In the genomic region with DNA sequence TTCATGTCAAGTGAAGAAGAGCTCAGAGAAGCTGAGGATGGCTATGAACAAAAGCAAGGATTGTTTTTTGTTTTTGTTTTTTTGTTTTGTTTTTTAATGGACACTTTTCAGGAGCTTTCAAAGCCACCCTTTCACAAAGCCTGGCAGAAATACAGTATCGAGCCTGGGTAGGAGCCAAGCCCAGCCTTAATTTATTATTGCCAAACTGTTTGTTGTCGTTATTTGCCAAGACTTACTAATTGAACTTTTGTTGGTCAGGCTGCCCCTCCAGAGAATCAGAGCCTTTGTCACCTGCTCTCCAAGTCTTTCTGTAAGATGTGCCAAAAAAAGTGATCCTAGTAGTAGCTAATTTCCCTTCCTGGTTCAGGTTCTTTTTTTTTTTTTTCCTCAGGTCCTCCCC, we compare ENCODE assay signal across 16 mouse cellular contexts.
"Had no signal": no experiment of that assay in that cellular context is flagged by ENCODE, and none has a peak within 500 bp of the region (broad histone marks: within the 10 kb centered on the region; RNA-seq: fewer than 3 reads in every experiment).

No protein-coding gene starts in this region.

- H3K27me3 ChIP-seq: kidney, embryonic 15.5 days; limb, embryonic 13.5 days; neural tube, embryonic 15.5 days had no signal

- H3K4me3 ChIP-seq: kidney, embryonic 15.5 days; limb, embryonic 13.5 days; midbrain, embryonic 10.5 days; myocyte; neural tube, embryonic 15.5 days had no signal

- H3K9me3 ChIP-seq: kidney, embryonic 15.5 days; limb, embryonic 13.5 days; midbrain, embryonic 10.5 days; neural tube, embryonic 15.5 days had no signal

- H3K27ac ChIP-seq: kidney, embryonic 15.5 days; limb, embryonic 13.5 days; midbrain, embryonic 10.5 days; neural tube, embryonic 15.5 days had no signal

- DNase-seq: kidney, adult 2 months; kidney, postnatal 14 days; left cerebral cortex, postnatal 4 days; lung, embryonic 14.5 days; lung, postnatal 10 days; lung, postnatal 4 days; midbrain, embryonic 14.5 days; retina, postnatal 1 day; right cerebral cortex, postnatal 25 days; thymus, postnatal 4 days had no signal

- H3K4me2 ChIP-seq: kidney, embryonic 15.5 days; limb, embryonic 13.5 days; liver, embryonic 11.5 days; lung, embryonic 14.5 days; neural tube, embryonic 15.5 days had no signal

- H3K4me1 ChIP-seq: kidney, embryonic 15.5 days; limb, embryonic 13.5 days; midbrain, embryonic 10.5 days; neural tube, embryonic 15.5 days had no signal

- H3K36me3 ChIP-seq: kidney, embryonic 15.5 days; limb, embryonic 13.5 days; midbrain, embryonic 10.5 days; neural tube, embryonic 15.5 days had no signal

- H3K9ac ChIP-seq: kidney, embryonic 15.5 days; limb, embryonic 13.5 days; lung, embryonic 14.5 days; neural tube, embryonic 15.5 days had no signal
